Mouse (Mus musculus) hindbrain, embryonic 14.5 days (tissue): Measurements from ENCODE around the gene Fam167b. TPM values are rescaled to one million over a fixed set of nuclear protein-coding genes. Genes with fewer than 3 reads are reported as not detected.
A peak's percentile ranks its signal among the peaks of the same experiment; 100 is the strongest.
"Not testable (repeated sequence)": the region's sequence is repeated elsewhere in the genome, so short reads cannot be mapped to it uniquely, and the experiment has no call there.

Source experiments
- ATAC-seq: fragments of 200-750 bp; cut with Nextera tagmentation; 2 replicates; pipeline ENCODE4 v1.8.0; 2017; ENCODE audit warnings: moderate number of reproducible peaks, mild to moderate bottlenecking, moderate TSS enrichment, moderate library complexity; ENCODE audit not compliant: low FRiP score
- DNase-seq: peaks from one replicate; pipeline ENCODE4 v3.0.0-alpha.2; 2015; ENCODE audit warnings: low spot score
- H3K27ac ChIP-seq: fragments of 300-500 bp; sonication (generic); 2 replicates; pipeline ENCODE4 v1.5.1; 2014; ENCODE audit warnings: mild to moderate bottlenecking, moderate library complexity
- H3K27me3 ChIP-seq: fragments of 300-500 bp; sonication (generic); 2 replicates; pipeline ENCODE4 v1.6.1; 2014; ENCODE audit warnings: mild to moderate bottlenecking, low read length, mixed read lengths; ENCODE audit not compliant: control insufficient read depth, insufficient read depth
- H3K36me3 ChIP-seq: fragments of 300-500 bp; sonication (generic); replicated peaks from 2 replicates; pipeline ENCODE4 v1.6.1; 2014; ENCODE audit not compliant: control insufficient read depth, insufficient read depth
- H3K4me1 ChIP-seq: fragments of 300-500 bp; sonication (generic); replicated peaks from 2 replicates; pipeline ENCODE4 v1.6.1; 2014; ENCODE audit warnings: antibody characterized with exemption, low read length, mixed read lengths; ENCODE audit not compliant: control insufficient read depth, insufficient read depth
- H3K4me2 ChIP-seq: fragments of 300-500 bp; sonication (generic); replicated peaks from 2 replicates; pipeline ENCODE4 v1.6.1; 2014; ENCODE audit warnings: mild to moderate bottlenecking, moderate library complexity
- H3K4me3 ChIP-seq: fragments of 300-500 bp; sonication (generic); replicated peaks from 2 replicates; pipeline ENCODE4 v1.5.1; 2014; ENCODE audit warnings: mild to moderate bottlenecking, low read length
- H3K9ac ChIP-seq: fragments of 300-500 bp; sonication (generic); 2 replicates; pipeline ENCODE4 v1.6.1; 2014
- H3K9me3 ChIP-seq: fragments of 300-500 bp; sonication (generic); 2 replicates; pipeline ENCODE4 v1.6.1; 2016; ENCODE audit warnings: low read length; ENCODE audit not compliant: control insufficient read depth
- WGBS: fragments of 180-500 bp; shearing (Covaris S2); extraction: QIAGEN DNeasy Blood & Tissue Kit; methylation state at CpG from one replicate; pipeline ENCODE4 v1.1.7; 2014; 5-methylcytosine and 5-hydroxymethylcytosine counted together
- polyA plus RNA-seq: library from polyadenylated mRNA; unstranded; fragments of >200 nt; fragmentation: Nextera tagmentation; extraction: Ambion mirVana; gene quantifications from 2 replicates; pipeline ENCODE4 v1.2.1, GENCODE M21; 2014

Fam167b gene
- polyA plus RNA-seq, 1 experiment from 2014 or later: 1.0 TPM

DNA sequence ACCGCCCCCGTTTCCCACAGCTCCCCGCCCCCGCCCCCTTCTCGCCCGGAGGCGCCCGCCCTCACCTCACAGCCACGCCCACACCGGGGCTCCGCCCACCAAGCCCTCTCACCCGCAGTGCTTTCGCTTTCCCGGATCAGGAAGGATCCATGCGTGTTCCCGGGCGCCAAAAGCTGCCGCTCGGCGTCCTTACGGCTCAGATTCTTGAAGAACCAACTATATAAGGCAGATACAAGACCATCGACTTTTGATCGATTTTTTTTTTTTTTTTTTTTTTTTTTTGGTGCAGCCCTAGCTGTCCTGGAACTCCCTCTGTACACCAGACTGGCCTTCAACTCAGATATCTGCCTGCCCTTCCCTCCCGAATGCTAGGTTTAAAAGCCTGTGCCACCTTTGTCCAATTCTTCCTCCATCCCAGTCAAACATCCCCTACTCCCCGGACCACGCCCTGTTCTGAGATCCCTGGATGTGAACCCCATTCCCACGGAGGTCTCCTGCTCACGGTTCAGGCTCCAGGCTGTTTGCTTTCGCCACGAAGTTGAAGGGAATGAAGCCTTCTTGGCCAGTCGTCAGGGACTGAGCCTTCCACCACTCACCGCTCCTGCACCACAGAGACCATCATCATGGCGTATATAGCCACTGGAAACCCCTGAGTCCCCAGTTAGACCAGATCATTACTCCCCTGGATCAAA, 21.7 kb downstream of the Fam167b start:
- 9% methylated on average over 32 of the region's 33 CpGs for WGBS
- H3K27me3 ChIP-seq: no peaks in the 10 kb centered on the region
- H3K9ac ChIP-seq: peak overlapping the region; percentile 59

GRCm38 (mm10) chr4:129555862-129556531, 22.4 kb downstream of the Fam167b start:
- H3K4me2 ChIP-seq: peak overlapping the region; percentile 64
- ATAC-seq (peak; percentile 73), DNase-seq (no peak)

More for the DNA sequence above, 21.7 kb downstream of the Fam167b start:
- Histone ChIP-seq H3K4me3 (peak overlapping the region; percentile 46), H3K4me1 (peaks cover 15% of the 10 kb centered on the region), H3K4me2 (peak overlapping the region; percentile 64), H3K9me3 (no peaks in the 10 kb centered on the region), H3K36me3 (no peaks in the 10 kb centered on the region), H3K27ac (peak overlapping the region; percentile 78)
- DNase-seq (peak; percentile 88), ATAC-seq (peak; percentile 82)

GRCm38 (mm10) chr4:129555421-129555861, 22.9 kb downstream of the Fam167b start:
- Histone ChIP-seq H3K9ac (peak overlapping the region; percentile 59), H3K27ac (peak overlapping the region; percentile 78; the same call in 1 of the 2 replicates)
- 3% methylated on average over 16 of the region's 16 CpGs for WGBS

More at GRCm38 (mm10) chr4:129555862-129556531, 22.4 kb downstream of the Fam167b start:
- Histone ChIP-seq H3K27me3 (no peaks in the 10 kb centered on the region), H3K36me3 (no peaks in the 10 kb centered on the region), H3K9ac (peak overlapping the region; percentile 59), H3K4me3 (peak overlapping the region; percentile 46), H3K9me3 (no peaks in the 10 kb centered on the region), H3K27ac (peak overlapping the region; percentile 78), H3K4me1 (peaks cover 15% of the 10 kb centered on the region)
- WGBS: under 1% methylated on average over 24 of the region's 24 CpGs

DNA sequence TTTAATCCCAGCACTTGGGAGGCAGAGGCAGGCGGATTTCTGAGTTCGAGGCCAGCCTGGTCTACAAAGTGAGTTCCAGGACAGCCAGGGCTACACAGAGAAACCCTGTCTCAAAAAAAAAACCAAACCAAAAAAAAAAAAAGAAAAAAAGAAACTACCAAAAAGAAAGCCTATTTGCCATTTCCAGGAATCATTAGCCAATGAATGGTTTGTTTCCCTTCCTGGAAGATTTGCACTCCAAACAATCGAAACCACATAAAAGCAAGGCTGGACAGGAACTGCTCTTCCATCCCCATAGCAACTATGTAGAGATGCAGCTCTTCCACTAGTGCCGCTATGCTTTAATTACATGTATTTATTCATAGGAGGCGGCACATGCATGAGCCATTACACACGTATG, 23.8 kb downstream of the Fam167b start:
- DNase-seq, H3K4me3 ChIP-seq, H3K27me3 ChIP-seq, H3K36me3 ChIP-seq, H3K27ac ChIP-seq, H3K9ac ChIP-seq, ATAC-seq, H3K9me3 ChIP-seq: not testable (repeated sequence)
- Histone ChIP-seq H3K4me2 (peak overlapping the region; percentile 64; the same call in 1 of the 2 replicates), H3K4me1 (peaks cover 15% of the 10 kb centered on the region)
- 62% methylated on average over 6 of the region's 6 CpGs for WGBS

More at GRCm38 (mm10) chr4:129555421-129555861, 22.9 kb downstream of the Fam167b start:
- H3K36me3 ChIP-seq: no peaks in the 10 kb centered on the region
- H3K4me3 ChIP-seq: peak overlapping the region; percentile 46
- H3K9me3 ChIP-seq: no peaks in the 10 kb centered on the region
- peaks cover 15% of the 10 kb centered on the region for H3K4me1 ChIP-seq
- ATAC-seq: no peak
- H3K4me2 ChIP-seq: peak overlapping the region; percentile 64
- DNase-seq: peak; percentile 58
- H3K27me3 ChIP-seq: no peaks in the 10 kb centered on the region

GRCm38 (mm10) chr4:129550295-129550694, 28.1 kb downstream of the Fam167b start:
- Histone ChIP-seq H3K4me2 (no peak overlapping the region), H3K9ac (no peak overlapping the region), H3K27me3 (no peaks in the 10 kb centered on the region), H3K36me3 (no peaks in the 10 kb centered on the region), H3K4me3 (no peak overlapping the region), H3K4me1 (peaks cover 3% of the 10 kb centered on the region; the same call in 1 of the 2 replicates), H3K27ac (no peak overlapping the region), H3K9me3 (no peaks in the 10 kb centered on the region)
- no peak for ATAC-seq
- WGBS: 61% methylated on average over 1 of the region's 1 CpGs
- DNase-seq: no peak

GRCm38 (mm10) chr4:129549306-129549705, 29.0 kb downstream of the Fam167b start:
- H3K4me2 ChIP-seq: no peak overlapping the region
- no peaks in the 10 kb centered on the region for H3K4me1 ChIP-seq
- H3K9ac ChIP-seq: no peak overlapping the region
- ATAC-seq (no peak), DNase-seq (no peak)
- H3K36me3 ChIP-seq: no peaks in the 10 kb centered on the region
- WGBS: 96% methylated on average over 2 of the region's 2 CpGs
- no peak overlapping the region for H3K4me3 ChIP-seq
- H3K27me3 ChIP-seq: no peaks in the 10 kb centered on the region
- no peaks in the 10 kb centered on the region for H3K9me3 ChIP-seq
- H3K27ac ChIP-seq: no peak overlapping the region

GRCm38 (mm10) chr4:129547631-129548030, 30.7 kb downstream of the Fam167b start:
- not testable (repeated sequence) for H3K27me3 ChIP-seq, DNase-seq, H3K9ac ChIP-seq, ATAC-seq, H3K4me3 ChIP-seq, H3K9me3 ChIP-seq, H3K4me1 ChIP-seq, H3K27ac ChIP-seq, H3K4me2 ChIP-seq, H3K36me3 ChIP-seq
- 90% methylated on average over 4 of the region's 4 CpGs for WGBS

GRCm38 (mm10) chr4:129544106-129544505, 34.2 kb downstream of the Fam167b start:
- Histone ChIP-seq H3K4me3 (no peak overlapping the region), H3K27me3 (no peaks in the 10 kb centered on the region), H3K27ac (no peak overlapping the region), H3K36me3 (0 out of 2 replicates have a peak, but pooled peaks cover under 1% of the 10 kb centered on the region), H3K4me2 (no peak overlapping the region), H3K4me1 (peaks cover 11% of the 10 kb centered on the region), H3K9me3 (no peaks in the 10 kb centered on the region), H3K9ac (no peak overlapping the region)
- no peak for DNase-seq
- ATAC-seq: no peak
- 76% methylated on average over 4 of the region's 4 CpGs for WGBS

- H3K27me3 ChIP-seq: no peaks in the 10 kb centered on the region
- H3K27ac ChIP-seq: peak within 1 kb of the TSS; percentile 77
- WGBS: under 1% methylated on average over 45 of the region's 46 CpGs
- H3K4me3 ChIP-seq: peak within 1 kb of the TSS; percentile 86
- H3K9ac ChIP-seq: peak within 1 kb of the TSS; percentile 85
- H3K9me3 ChIP-seq: no peaks in the 10 kb centered on the region
- peak; percentile 99 for ATAC-seq
- H3K4me2 ChIP-seq: peak within 1 kb of the TSS; percentile 85
- H3K4me1 ChIP-seq: peaks cover 11% of the 10 kb centered on the region
- peak; percentile 93 for DNase-seq
- 0 out of 2 replicates have a peak, but pooled peaks cover 3% of the 10 kb centered on the region for H3K36me3 ChIP-seq
Measured at GRCm38 (mm10) chr4:129542592-129543141, 35.7 kb downstream of the Fam167b start, which contains the start of gene Hdac1. TSS of gene Hdac1 (minus strand) at chr4:129542713.
